Mouse (Mus musculus) testis, adult 2 months (tissue): Measurements from ENCODE around the gene Hipk4.

ENCODE experiments used
- CTCF ChIP-seq: fragments of 200-500 bp; IDR thresholded peaks from 2 replicates; pipeline ENCODE4 v1.5.1; 2012; ENCODE audit warnings: low read depth, mild to moderate bottlenecking, inconsistent platforms, low read length, moderate library complexity; ENCODE audit not compliant: control insufficient read depth, insufficient read depth, insufficient replicate concordance
- POLR2A ChIP-seq: fragments of 200-500 bp; IDR thresholded peaks from 2 replicates; pipeline ENCODE4 v1.6.1; 2012; ENCODE audit warnings: low read depth, mild to moderate bottlenecking, inconsistent platforms, low read length, moderate library complexity; ENCODE audit not compliant: control insufficient read depth

DNA sequence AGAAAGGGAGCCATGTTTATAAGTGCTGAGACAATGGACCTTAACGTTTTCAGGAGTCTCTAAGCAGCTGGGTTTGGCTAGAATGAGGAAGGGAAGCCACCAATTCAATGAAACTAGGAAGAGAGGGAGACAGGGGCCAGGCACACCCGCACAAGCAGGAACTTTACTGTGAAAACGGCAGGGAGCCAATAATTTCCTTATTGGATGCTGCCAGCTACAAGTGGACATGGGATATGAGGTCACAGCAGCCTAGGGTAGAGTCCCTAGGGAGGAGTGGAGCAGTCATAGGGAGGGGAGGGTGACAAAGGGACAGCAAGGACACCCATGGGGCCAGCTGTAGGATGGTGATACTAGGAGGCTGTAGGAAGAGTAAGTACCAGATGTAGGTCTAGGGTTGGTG lies 30.0 kb upstream of the Hipk4 start:
- TF ChIP-seq POLR2A (no peak), CTCF (no peak)
